Mouse (Mus musculus) left cerebral cortex, postnatal 25 days (tissue): ENCODE results near the gene Snap25. TPM values are rescaled to one million over a fixed set of nuclear protein-coding genes. Genes with fewer than 3 reads are reported as not detected.
A peak's percentile ranks its signal among the peaks of the same experiment; 100 is the strongest.

Experiments used
- DNase-seq, 2 experiments: peaks; one replicate each; pipeline ENCODE4 v3.0.0; 2022; ENCODE audit warnings: low spot score in 2 of 2, mixed read lengths in 1 of 2
- intact Hi-C: fragments of 180-260 bp; cut with DNase I; formaldehyde crosslinking; loops from one replicate; pipeline ENCODE4 v1.15.1; 2025
- total RNA-seq, 2 experiments: library from RNA; stranded (reverse); gene quantifications; 2 replicates each; pipeline ENCODE4 v1.2.3; 2021

The Snap25 gene
- total RNA-seq: 1,000 to 10,000 TPM; 2,524 to 2,644 TPM

DNA sequence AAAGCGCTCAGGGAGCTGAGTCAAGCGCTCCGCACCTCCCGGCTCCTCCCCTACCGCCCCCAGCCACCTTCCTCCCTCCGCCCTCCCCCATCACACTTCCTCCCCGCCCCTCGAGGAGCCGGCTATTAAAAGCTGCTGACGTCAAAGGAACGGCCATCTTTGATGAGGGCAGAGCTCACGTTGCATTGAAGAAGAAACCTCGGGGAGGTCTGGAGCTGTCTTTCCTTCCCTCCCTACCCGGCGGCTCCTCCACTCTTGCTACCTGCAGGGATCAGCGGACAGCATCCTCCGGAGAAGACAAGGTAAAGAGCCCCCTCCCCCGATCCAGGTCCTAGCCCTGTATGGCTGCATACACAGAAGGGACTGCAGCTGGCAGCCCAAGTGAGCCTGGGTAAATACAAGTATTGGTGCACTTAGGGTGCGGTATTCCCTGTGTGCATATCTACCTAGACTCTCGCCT, at the start of gene Snap25:
Gene Snap25, plus strand, starts transcription at position 155 of the 460 bp plus-strand sequence.
- intact Hi-C loops: loop anchor here (1.0 to 5.0 kb wide), 6 partner anchors 34 to 226 kb away; no protein-coding TSS in a partner anchor
- peak; percentile 86 to 95 for DNase-seq

- intact Hi-C loops: no loop called here
- DNase-seq: peak in 1 of 2 experiments; percentile 47
Measured at GRCm38 (mm10) chr2:136666951-136667350, 46.3 kb upstream of the Snap25 start.

GRCm38 (mm10) chr2:136669183-136669582, 44.1 kb upstream of the Snap25 start:
- DNase-seq: peak in 1 of 2 experiments; percentile 84
- intact Hi-C loops: no loop called here

DNA sequence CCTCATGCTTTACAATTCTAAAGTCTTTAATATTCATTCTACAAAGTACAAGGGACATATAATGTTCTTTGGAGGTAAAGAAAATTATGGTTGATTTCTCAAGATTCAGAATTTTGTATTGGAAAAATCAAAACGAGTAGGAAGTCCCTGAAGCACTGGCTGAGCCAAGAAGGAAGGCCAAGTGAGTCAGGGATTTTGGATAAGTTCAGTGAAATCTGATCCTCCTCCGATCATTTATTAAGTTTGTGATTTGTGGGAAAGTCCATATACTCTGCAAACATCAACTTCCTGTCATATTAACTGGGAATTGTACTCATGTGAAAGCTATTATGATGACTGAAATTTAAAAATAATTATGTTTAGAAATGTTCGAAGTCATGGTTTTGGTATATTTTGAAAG, 43.6 kb upstream of the Snap25 start:
- no peak for DNase-seq
- intact Hi-C loops: no loop called here

DNA sequence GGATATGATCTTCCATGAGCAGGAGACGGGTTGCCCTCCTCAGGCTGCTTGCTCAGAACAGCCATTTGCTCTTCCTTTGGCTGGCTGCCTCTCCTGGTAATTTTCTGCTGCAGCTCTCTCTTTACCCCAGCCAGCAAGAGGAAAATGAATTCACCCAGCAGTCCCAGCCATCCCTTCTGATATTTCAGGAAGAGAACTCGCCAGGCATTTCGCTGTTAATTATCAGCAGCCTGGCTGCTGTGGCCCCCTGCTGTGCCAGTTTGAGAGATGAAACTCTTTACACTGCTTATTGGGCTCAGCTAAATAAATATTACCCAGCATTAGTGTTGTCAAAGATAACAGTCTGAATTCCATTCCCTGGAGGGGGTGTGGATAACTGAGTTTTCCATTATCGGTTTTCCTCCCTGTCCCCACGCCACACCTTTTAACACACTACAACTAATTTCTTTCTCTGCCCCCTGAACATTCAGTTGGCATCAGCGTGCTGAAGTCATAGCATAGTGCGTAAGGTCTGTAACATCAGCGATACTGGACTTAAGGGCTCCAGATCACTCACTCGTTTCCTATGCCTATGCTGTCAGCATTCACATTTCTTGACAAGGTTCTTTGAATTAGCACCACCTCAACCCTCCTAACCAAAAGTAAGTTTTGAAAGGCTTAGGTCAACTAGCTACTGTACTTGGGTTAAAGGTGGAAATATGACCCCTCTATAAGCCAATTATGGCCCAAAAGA, 42.5 kb upstream of the Snap25 start:
- intact Hi-C loops: no loop called here
- DNase-seq: peak; percentile 47 to 85

- DNase-seq: peak in 1 of 2 experiments; percentile 81
- intact Hi-C loops: no loop called here
Measured at GRCm38 (mm10) chr2:136674077-136674757, 39.0 kb upstream of the Snap25 start.

DNA sequence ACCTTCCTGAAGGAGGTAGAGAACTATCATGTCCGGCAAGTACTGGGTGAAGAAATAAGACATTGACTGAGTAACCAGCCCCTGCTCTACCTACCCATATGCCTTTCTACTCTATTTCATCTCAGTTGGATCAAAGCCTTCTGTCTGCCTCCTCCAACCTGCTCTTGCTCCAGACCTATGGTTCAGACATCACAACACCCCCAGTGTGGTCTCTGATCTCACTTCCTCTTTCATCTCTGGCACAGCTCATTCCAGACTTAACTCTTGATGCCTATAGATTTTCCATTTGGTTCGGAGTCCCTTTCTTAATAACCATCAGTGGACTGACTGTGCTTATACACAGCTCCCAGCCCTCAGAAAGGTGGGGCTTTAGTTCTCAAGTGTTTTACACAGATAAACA, 37.1 kb upstream of the Snap25 start:
- DNase-seq: no peak
- intact Hi-C loops: loop anchor here (5.0 kb wide), 1 partner anchor 79 kb away; no protein-coding TSS in a partner anchor

DNA sequence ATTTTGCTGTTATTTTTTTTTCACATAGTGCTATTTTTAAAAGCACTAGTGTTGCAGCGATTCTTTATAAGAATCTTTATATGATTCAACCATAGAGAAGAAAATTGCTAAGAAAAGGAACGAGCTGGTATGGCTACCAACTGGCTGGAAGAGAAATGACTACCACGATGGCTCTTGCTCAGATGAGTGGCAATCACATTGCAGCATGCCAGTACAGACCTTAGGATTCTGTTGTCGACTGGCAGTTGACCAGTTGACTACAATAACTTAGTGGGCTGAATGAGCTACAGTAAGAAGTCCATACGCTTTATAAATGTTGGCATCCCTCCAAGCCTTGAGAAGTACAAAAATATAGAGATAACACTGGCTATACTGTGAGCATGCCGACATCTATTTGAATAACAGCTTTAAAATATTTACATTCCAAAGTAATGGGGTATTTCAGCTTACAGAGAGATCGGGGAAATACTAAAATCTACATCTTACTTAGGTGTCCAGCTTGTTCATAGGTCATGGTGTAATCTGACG, 36.3 kb upstream of the Snap25 start:
- peak; percentile 25 to 53 for DNase-seq
- intact Hi-C loops: loop anchor here (5.0 kb wide), 1 partner anchor 80 kb away; no protein-coding TSS in a partner anchor

DNA sequence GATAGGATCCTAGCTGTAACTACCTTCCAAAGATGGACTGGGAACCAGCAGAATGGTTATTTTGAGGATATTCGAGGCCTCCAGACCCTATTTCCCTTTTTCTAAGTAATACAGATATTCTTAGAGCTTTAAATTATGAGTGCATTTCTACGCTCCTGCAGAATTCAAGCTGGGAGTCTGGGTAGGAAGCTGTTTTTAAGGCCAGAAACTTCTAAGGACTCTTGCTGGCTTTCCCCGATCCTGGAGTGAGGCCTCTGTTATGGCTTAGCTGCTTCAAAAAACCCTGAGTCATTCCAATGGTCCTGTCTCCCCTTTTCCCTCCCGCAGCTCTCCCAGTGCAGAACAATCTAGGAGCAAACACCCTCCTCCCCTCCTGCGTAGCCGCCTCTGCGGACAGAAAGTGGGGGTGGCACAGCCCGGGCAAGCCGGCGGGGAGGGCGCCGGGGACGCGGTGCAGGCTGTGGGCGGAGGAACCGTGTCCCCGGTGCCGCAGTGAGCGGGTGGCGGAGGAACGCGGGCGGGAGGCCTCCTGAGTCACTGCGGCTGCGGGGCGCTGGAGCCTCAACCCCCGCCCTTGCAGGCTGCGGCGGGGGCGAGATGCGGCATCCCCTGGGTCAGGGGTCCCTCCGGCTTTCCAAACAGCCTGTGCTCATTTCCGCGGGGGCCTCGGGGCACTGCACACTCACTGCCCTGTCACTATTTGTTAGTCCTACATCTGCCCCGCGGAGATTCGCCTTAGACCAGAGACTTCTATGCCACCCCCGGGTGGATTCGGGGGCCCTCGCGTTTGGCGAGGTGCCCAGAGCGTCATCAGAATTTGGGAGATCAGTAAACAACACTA, 34.7 kb upstream of the Snap25 start:
- intact Hi-C loops: loop anchor here (1.0 to 5.0 kb wide), 2 partner anchors 35 to 81 kb away; partner anchors contain the start of gene Snap25
- peak; percentile 85 to 89 for DNase-seq

DNA sequence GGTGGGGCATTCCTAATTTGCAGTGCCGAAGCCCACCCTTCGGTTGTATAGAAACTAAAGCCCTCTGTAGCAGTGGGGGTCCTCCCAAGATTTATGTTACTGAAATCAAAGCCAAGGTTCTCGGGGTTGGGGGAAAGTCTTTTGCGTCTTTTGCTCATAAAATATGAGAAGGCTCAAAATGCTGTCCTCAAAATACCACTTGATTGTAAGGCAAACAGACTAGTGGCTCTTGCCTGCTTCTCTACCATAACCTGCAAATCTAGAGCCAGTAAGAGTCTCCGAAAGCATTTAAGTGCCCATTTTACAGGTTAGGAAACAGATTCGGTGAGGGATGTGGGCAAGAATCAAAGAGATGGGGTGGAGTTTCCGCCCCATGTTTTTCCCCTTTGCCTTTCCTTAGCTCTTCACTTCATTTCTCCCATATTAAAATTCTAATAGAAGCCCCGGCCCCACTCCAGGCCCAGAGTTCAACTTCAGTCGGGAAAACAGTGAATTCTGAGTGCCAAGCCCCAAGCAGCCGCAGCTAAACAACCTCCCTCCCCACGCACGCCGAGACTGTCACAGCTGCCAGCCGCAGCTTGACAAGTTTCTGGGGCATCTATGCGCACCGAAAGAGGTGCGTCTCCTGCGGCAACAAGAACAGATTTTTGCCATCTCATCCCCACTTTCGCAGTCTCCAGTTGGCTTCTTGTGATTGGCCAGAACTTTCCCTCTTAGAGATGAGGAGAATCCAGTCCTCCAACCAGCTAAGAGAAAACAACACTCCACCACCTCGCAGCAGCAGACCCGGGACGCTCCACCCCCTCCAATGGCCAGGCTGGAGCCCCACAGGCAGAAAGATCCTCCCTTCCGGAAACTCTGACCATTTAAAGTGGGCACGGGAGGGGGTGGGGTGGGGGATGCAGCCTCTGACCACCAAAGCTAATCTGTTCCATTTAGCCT, 33.7 kb upstream of the Snap25 start:
- intact Hi-C loops: loop anchor here (1.0 to 5.0 kb wide), 2 partner anchors 34 to 82 kb away; partner anchors contain the start of gene Snap25
- peak; percentile 75 to 94 for DNase-seq

- DNase-seq: no peak
- intact Hi-C loops: no loop called here
Measured at GRCm38 (mm10) chr2:136682146-136682860, 30.9 kb upstream of the Snap25 start.

GRCm38 (mm10) chr2:136686195-136686594, 27.1 kb upstream of the Snap25 start:
- no peak for DNase-seq
- intact Hi-C loops: no loop called here

DNA sequence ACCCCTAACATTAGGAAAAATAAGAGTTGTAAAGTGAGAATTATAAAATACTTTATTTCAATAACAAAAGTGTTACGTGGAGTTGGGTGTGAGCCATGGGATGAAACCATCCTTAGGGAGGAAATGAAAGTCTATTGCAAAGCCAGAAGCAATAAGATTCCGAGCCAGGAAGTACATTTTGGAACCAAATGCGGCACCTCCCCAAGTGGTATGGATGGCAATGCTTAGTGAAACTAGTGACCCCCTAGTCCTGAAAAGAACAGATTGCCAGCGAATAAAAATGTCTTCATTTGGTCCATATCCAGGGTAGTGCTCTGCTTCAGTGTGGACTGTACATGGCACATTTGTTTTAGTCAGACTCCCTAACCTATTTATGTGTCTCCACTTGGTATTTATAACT, 25.9 kb upstream of the Snap25 start:
- DNase-seq: no peak
- intact Hi-C loops: no loop called here

GRCm38 (mm10) chr2:136689476-136689875, 23.8 kb upstream of the Snap25 start:
- no peak for DNase-seq
- intact Hi-C loops: no loop called here

DNA sequence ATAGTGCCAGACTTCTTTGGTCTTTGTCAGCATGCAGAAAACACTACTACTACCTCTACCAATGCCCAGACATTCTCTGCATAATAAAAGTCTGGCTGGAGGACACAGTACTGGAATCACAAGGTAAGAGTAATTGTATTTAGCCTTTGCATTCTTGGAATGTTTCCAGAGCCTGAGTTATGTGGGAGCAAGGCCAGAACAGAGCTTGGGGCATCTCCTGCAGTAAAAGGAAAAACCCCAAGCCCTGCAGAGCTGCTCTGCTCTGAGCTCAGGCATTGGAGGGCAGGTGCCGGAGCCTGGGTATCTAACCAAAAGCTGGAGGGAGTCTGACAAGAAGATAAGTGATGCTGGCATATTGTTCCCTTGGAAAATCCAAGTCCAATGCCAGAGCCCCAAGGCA, 21.6 kb upstream of the Snap25 start:
- DNase-seq: no peak
- intact Hi-C loops: no loop called here

DNA sequence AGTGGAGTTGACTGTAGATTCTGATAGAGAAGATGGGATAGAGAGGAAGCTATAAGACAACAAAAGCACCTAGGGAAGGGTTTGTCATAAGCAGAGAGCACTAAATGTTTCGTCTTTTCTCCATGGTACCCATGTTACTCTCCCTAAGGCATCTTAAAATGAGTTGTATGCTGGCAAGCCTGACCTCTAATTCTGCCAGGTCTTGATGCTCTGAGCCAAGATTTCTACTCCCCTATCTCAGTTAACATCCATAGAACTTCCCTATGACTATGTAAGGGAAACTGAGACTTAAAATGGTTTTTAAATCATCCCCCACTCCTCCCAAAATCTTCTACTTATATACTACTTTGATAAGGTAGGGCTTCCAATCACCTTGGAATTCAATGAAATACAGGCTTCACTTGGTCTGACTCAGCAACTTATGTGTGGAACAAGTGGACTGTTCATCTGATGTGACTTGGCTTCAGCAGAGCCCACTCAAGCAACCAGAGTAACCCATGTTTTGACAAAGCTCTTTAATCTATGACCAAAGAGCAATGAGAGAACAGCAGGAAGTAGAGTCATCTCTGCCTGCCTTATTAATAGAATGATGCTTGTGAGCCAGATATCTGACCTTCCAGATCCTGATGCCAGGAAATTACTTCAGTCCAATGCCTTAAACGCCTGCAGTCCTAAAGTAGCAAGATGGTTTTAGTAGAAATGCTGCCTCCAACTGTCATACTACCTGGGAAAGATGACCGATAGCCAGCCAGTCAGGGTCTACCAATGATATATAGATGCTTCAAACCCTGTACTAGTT, 13.6 kb upstream of the Snap25 start:
- intact Hi-C loops: no loop called here

DNA sequence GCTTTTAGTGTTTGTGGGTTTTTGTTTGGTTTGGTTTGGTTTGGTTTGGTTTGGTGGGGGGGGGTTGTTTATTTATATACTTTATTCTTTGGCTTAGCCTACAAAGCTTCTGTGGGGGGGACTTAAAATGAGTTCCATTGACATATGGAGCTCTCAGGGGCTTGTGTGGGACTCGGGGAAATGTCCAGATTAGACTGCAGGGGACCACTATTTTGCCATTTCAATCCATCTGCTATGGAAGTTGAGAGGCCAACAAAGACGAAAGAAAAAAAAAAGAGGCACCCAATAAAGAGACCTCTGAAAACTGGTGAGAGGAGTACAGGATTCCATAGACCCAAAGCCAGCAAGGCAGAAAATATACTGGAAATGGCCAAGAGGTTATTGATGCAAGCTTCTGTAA, 9.9 kb upstream of the Snap25 start:
- intact Hi-C loops: no loop called here
- DNase-seq: no peak

More for the DNA sequence above, 13.6 kb upstream of the Snap25 start:
- no peak for DNase-seq
